Mouse (Mus musculus): Measurements from ENCODE around the gene Gm11034.

The Gm11034 gene

GRCm38 (mm10) chr8:72213536-72213935 lies at the start of gene Gm11034:
Gene Gm11034 (minus strand): TSS chr8:72213636.
- DNase-seq (ENCODE audit: low read depth): no peak

GRCm38 (mm10) chr8:72262756-72263155 lies 49.3 kb upstream of the Gm11034 start:
- DNase-seq (ENCODE audit: low read depth): no peak

- DNase-seq (ENCODE audit: low read depth): no peak
Measured at GRCm38 (mm10) chr8:72261872-72262271, 48.4 kb upstream of the Gm11034 start.

GRCm38 (mm10) chr8:72261431-72261830 lies 48.0 kb upstream of the Gm11034 start:
- DNase-seq (ENCODE audit: low read depth): no peak

- peak; percentile 59 for DNase-seq (ENCODE audit: low read depth)
Measured at GRCm38 (mm10) chr8:72261019-72261418, 47.6 kb upstream of the Gm11034 start.

- DNase-seq (ENCODE audit: low read depth): no peak
Measured at GRCm38 (mm10) chr8:72260585-72260984, 47.1 kb upstream of the Gm11034 start.

- no peak for DNase-seq (ENCODE audit: low read depth)
Measured at GRCm38 (mm10) chr8:72259862-72260261, 46.4 kb upstream of the Gm11034 start.

GRCm38 (mm10) chr8:72257902-72258238 lies 44.4 kb upstream of the Gm11034 start:
- DNase-seq (ENCODE audit: low read depth): no peak

GRCm38 (mm10) chr8:72257171-72257901 lies 43.9 kb upstream of the Gm11034 start:
- no peak for DNase-seq (ENCODE audit: low read depth)

- DNase-seq (ENCODE audit: low read depth): no peak
Measured at GRCm38 (mm10) chr8:72244610-72245009, 31.2 kb upstream of the Gm11034 start.

GRCm38 (mm10) chr8:72242226-72242625 lies 28.8 kb upstream of the Gm11034 start:
- no peak for DNase-seq (ENCODE audit: low read depth)

GRCm38 (mm10) chr8:72240951-72241350 lies 27.5 kb upstream of the Gm11034 start:
- no peak for DNase-seq (ENCODE audit: low read depth)

- DNase-seq (ENCODE audit: low read depth): no peak
Measured at GRCm38 (mm10) chr8:72240403-72240763, 26.9 kb upstream of the Gm11034 start.

- peak; percentile 99 for DNase-seq (ENCODE audit: low read depth)
Measured at GRCm38 (mm10) chr8:72239499-72240402, 26.3 kb upstream of the Gm11034 start, which contains the start of gene Ap1m1. Gene Ap1m1 (plus strand): TSS chr8:72240018.

- DNase-seq (ENCODE audit: low read depth): no peak
Measured at GRCm38 (mm10) chr8:72222656-72223055, 9.2 kb upstream of the Gm11034 start.

- no peak for DNase-seq (ENCODE audit: low read depth)
Measured at GRCm38 (mm10) chr8:72220758-72221157, 7.3 kb upstream of the Gm11034 start.

- peak; percentile 95 for DNase-seq (ENCODE audit: low read depth)
Measured at GRCm38 (mm10) chr8:72219541-72220363, 6.3 kb upstream of the Gm11034 start, which contains the start of gene Fam32a. Gene Fam32a (plus strand): TSS chr8:72219730.

GRCm38 (mm10) chr8:72218781-72219540 lies 5.5 kb upstream of the Gm11034 start:
- DNase-seq (ENCODE audit: low read depth): no peak

- no peak for DNase-seq (ENCODE audit: low read depth)
Measured at GRCm38 (mm10) chr8:72215871-72216270, 2.4 kb upstream of the Gm11034 start.

GRCm38 (mm10) chr8:72215060-72215459 lies 1.6 kb upstream of the Gm11034 start:
- no peak for DNase-seq (ENCODE audit: low read depth)

- no peak for DNase-seq (ENCODE audit: low read depth)
Measured at GRCm38 (mm10) chr8:72212751-72213150, 685 bp downstream of the Gm11034 start, which contains the start of gene Cib3. Gene Cib3 (minus strand): TSS chr8:72212837.
